Mouse (Mus musculus) myocyte (in vitro differentiated cells): ENCODE measurements at regions not wholly inside any gene's neighbourhood (a gene's known extent, or its start where the extent isn't known, plus 50 kb on each side); places are given as distances from the start of the nearest gene placed in this dataset.

Experiments
- E2F4 ChIP-seq: IDR thresholded peaks from one replicate; pipeline ENCODE4 v1.6.1; 2011; ENCODE audit warnings: mild to moderate bottlenecking, control low read depth, moderate library complexity; ENCODE audit not compliant: insufficient read depth
- POLR2A ChIP-seq: IDR thresholded peaks from one replicate; pipeline ENCODE4 v1.6.1; 2011; ENCODE audit warnings: low read depth, mild to moderate bottlenecking, control low read depth, moderate library complexity; ENCODE audit not compliant: insufficient read length

GRCm38 (mm10) chr10:117459651-117460365 is 80.0 kb upstream of the Cpsf6 start:
- TF ChIP-seq POLR2A = no peak
- TF ChIP-seq E2F4 = no peak
